Mouse (Mus musculus): Measurements from ENCODE around the gene Shkbp1. TPM values are rescaled to one million over a fixed set of nuclear protein-coding genes. Genes with fewer than 3 reads are reported as not detected.
A peak's percentile ranks its signal among the peaks of the same experiment; 100 is the strongest.

Shkbp1 gene
- polyA plus RNA-seq, 1 experiment from 2014 or later, result 39.8 TPM

GRCm38 (mm10) chr7:27307551-27307950 lies 48.3 kb downstream of the Shkbp1 start:
- Histone ChIP-seq H3K4me1 (replicated peaks; ENCODE audit: control insufficient read depth, insufficient read depth, low read length) (peaks cover 8% of the 10 kb centered on the region; the same call in 1 of the 2 replicates), H3K36me3 (ENCODE audit: control insufficient read depth, insufficient read depth, low read length) (peaks cover 31% of the 10 kb centered on the region), H3K27ac (ENCODE audit: low read depth) (no peak overlapping the region), H3K4me3 (ENCODE audit: low read depth, low read length) (no peak overlapping the region), H3K9me3 (ENCODE audit: control insufficient read depth, low read length) (no peaks in the 10 kb centered on the region), H3K9ac (ENCODE audit: low read length) (no peak overlapping the region), H3K4me2 (ENCODE audit: low read length) (no peak overlapping the region), H3K27me3 (replicated peaks; ENCODE audit: control insufficient read depth, insufficient read depth, low read length) (no peaks in the 10 kb centered on the region)
- DNase-seq (ENCODE audit: low spot score), result no peak
- 69% methylated on average over 9 of the region's 9 CpGs for WGBS
- ATAC-seq (replicated peaks; ENCODE audit: low FRiP score, low TSS enrichment, low read depth), result no peak

- no peak overlapping the region for H3K4me2 ChIP-seq (ENCODE audit: low read length)
- H3K36me3 ChIP-seq (ENCODE audit: control insufficient read depth, insufficient read depth, low read length), result peaks cover 28% of the 10 kb centered on the region
- H3K4me3 ChIP-seq (ENCODE audit: low read depth, low read length), result no peak overlapping the region
- H3K27me3 ChIP-seq (replicated peaks; ENCODE audit: control insufficient read depth, insufficient read depth, low read length), result no peaks in the 10 kb centered on the region
- no peak for DNase-seq (ENCODE audit: low spot score)
- H3K9me3 ChIP-seq (ENCODE audit: control insufficient read depth, low read length), result no peaks in the 10 kb centered on the region
- no peak overlapping the region for H3K9ac ChIP-seq (ENCODE audit: low read length)
- no peak for ATAC-seq (replicated peaks; ENCODE audit: low FRiP score, low TSS enrichment, low read depth)
- no peak overlapping the region for H3K27ac ChIP-seq (ENCODE audit: low read depth)
- 75% methylated on average over 24 of the region's 24 CpGs for WGBS
- H3K4me1 ChIP-seq (replicated peaks; ENCODE audit: control insufficient read depth, insufficient read depth, low read length), result peaks cover 8% of the 10 kb centered on the region; the same call in 1 of the 2 replicates
Observed at GRCm38 (mm10) chr7:27306161-27307160, 49.4 kb downstream of the Shkbp1 start.

GRCm38 (mm10) chr7:27305091-27305730 lies 50.6 kb downstream of the Shkbp1 start:
- WGBS, result 84% methylated on average over 17 of the region's 17 CpGs
- peaks cover 4% of the 10 kb centered on the region; the same call in 1 of the 2 replicates for H3K4me1 ChIP-seq (replicated peaks; ENCODE audit: control insufficient read depth, insufficient read depth, low read length)
- H3K27ac ChIP-seq (ENCODE audit: low read depth), result no peak overlapping the region
- no peak for DNase-seq (ENCODE audit: low spot score)
- no peak overlapping the region for H3K9ac ChIP-seq (ENCODE audit: low read length)
- no peaks in the 10 kb centered on the region for H3K27me3 ChIP-seq (replicated peaks; ENCODE audit: control insufficient read depth, insufficient read depth, low read length)
- H3K9me3 ChIP-seq (ENCODE audit: control insufficient read depth, low read length), result no peaks in the 10 kb centered on the region
- H3K4me2 ChIP-seq (ENCODE audit: low read length), result no peak overlapping the region
- H3K36me3 ChIP-seq (ENCODE audit: control insufficient read depth, insufficient read depth, low read length), result peaks cover 28% of the 10 kb centered on the region
- ATAC-seq (replicated peaks; ENCODE audit: low FRiP score, low TSS enrichment, low read depth), result no peak
- H3K4me3 ChIP-seq (ENCODE audit: low read depth, low read length), result no peak overlapping the region

GRCm38 (mm10) chr7:27302172-27302571 lies 53.6 kb downstream of the Shkbp1 start:
- Histone ChIP-seq H3K4me1 (replicated peaks; ENCODE audit: control insufficient read depth, insufficient read depth, low read length) (peaks cover 4% of the 10 kb centered on the region; the same call in 1 of the 2 replicates), H3K4me3 (ENCODE audit: low read depth, low read length) (no peak overlapping the region), H3K27ac (ENCODE audit: low read depth) (no peak overlapping the region), H3K4me2 (ENCODE audit: low read length) (no peak overlapping the region), H3K9me3 (ENCODE audit: control insufficient read depth, low read length) (no peaks in the 10 kb centered on the region), H3K9ac (ENCODE audit: low read length) (no peak overlapping the region), H3K27me3 (replicated peaks; ENCODE audit: control insufficient read depth, insufficient read depth, low read length) (no peaks in the 10 kb centered on the region), H3K36me3 (ENCODE audit: control insufficient read depth, insufficient read depth, low read length) (peaks cover 24% of the 10 kb centered on the region)
- WGBS, result 12% methylated on average over 11 of the region's 11 CpGs
- 0 out of 2 replicates have a peak, but pooled peaks have one; percentile 18 for ATAC-seq (replicated peaks; ENCODE audit: low FRiP score, low TSS enrichment, low read depth)
- peak; percentile 79 for DNase-seq (ENCODE audit: low spot score)

GRCm38 (mm10) chr7:27300801-27301200 lies 55.0 kb downstream of the Shkbp1 start:
- no peak for ATAC-seq (replicated peaks; ENCODE audit: low FRiP score, low TSS enrichment, low read depth)
- WGBS, result 54% methylated on average over 5 of the region's 5 CpGs
- Histone ChIP-seq H3K36me3 (ENCODE audit: control insufficient read depth, insufficient read depth, low read length) (peaks cover 13% of the 10 kb centered on the region), H3K27me3 (replicated peaks; ENCODE audit: control insufficient read depth, insufficient read depth, low read length) (no peaks in the 10 kb centered on the region), H3K27ac (ENCODE audit: low read depth) (no peak overlapping the region), H3K9ac (ENCODE audit: low read length) (no peak overlapping the region), H3K4me2 (ENCODE audit: low read length) (no peak overlapping the region), H3K4me3 (ENCODE audit: low read depth, low read length) (no peak overlapping the region), H3K4me1 (replicated peaks; ENCODE audit: control insufficient read depth, insufficient read depth, low read length) (peaks cover 4% of the 10 kb centered on the region; the same call in 1 of the 2 replicates), H3K9me3 (ENCODE audit: control insufficient read depth, low read length) (no peaks in the 10 kb centered on the region)
- no peak for DNase-seq (ENCODE audit: low spot score)

GRCm38 (mm10) chr7:27300351-27300750 lies 55.5 kb downstream of the Shkbp1 start:
- H3K4me2 ChIP-seq (ENCODE audit: low read length), result no peak overlapping the region
- H3K27me3 ChIP-seq (replicated peaks; ENCODE audit: control insufficient read depth, insufficient read depth, low read length), result no peaks in the 10 kb centered on the region
- no peak overlapping the region for H3K9ac ChIP-seq (ENCODE audit: low read length)
- no peaks in the 10 kb centered on the region for H3K9me3 ChIP-seq (ENCODE audit: control insufficient read depth, low read length)
- H3K27ac ChIP-seq (ENCODE audit: low read depth), result no peak overlapping the region
- ATAC-seq (replicated peaks; ENCODE audit: low FRiP score, low TSS enrichment, low read depth), result no peak
- DNase-seq (ENCODE audit: low spot score), result no peak
- 86% methylated on average over 4 of the region's 4 CpGs for WGBS
- peaks cover 4% of the 10 kb centered on the region; the same call in 1 of the 2 replicates for H3K4me1 ChIP-seq (replicated peaks; ENCODE audit: control insufficient read depth, insufficient read depth, low read length)
- H3K4me3 ChIP-seq (ENCODE audit: low read depth, low read length), result no peak overlapping the region
- H3K36me3 ChIP-seq (ENCODE audit: control insufficient read depth, insufficient read depth, low read length), result peaks cover 8% of the 10 kb centered on the region

GRCm38 (mm10) chr7:27298816-27299215 lies 57.0 kb downstream of the Shkbp1 start:
- no peak overlapping the region for H3K4me2 ChIP-seq (ENCODE audit: low read length)
- no peak overlapping the region for H3K9ac ChIP-seq (ENCODE audit: low read length)
- WGBS, result 86% methylated on average over 6 of the region's 6 CpGs
- H3K9me3 ChIP-seq (ENCODE audit: control insufficient read depth, low read length), result no peaks in the 10 kb centered on the region
- H3K36me3 ChIP-seq (ENCODE audit: control insufficient read depth, insufficient read depth, low read length), result no peaks in the 10 kb centered on the region
- DNase-seq (ENCODE audit: low spot score) (no peak), ATAC-seq (replicated peaks; ENCODE audit: low FRiP score, low TSS enrichment, low read depth) (no peak)
- peaks cover 4% of the 10 kb centered on the region; the same call in 1 of the 2 replicates for H3K4me1 ChIP-seq (replicated peaks; ENCODE audit: control insufficient read depth, insufficient read depth, low read length)
- H3K4me3 ChIP-seq (ENCODE audit: low read depth, low read length), result no peak overlapping the region
- no peaks in the 10 kb centered on the region for H3K27me3 ChIP-seq (replicated peaks; ENCODE audit: control insufficient read depth, insufficient read depth, low read length)
- H3K27ac ChIP-seq (ENCODE audit: low read depth), result 0 out of 2 replicates have a peak overlapping the region, but pooled peaks have one; percentile 6

GRCm38 (mm10) chr7:27298033-27298610 lies 57.7 kb downstream of the Shkbp1 start:
- Histone ChIP-seq H3K9ac (ENCODE audit: low read length) (no peak overlapping the region), H3K4me2 (ENCODE audit: low read length) (no peak overlapping the region), H3K4me1 (replicated peaks; ENCODE audit: control insufficient read depth, insufficient read depth, low read length) (peaks cover 4% of the 10 kb centered on the region; the same call in 1 of the 2 replicates), H3K27me3 (replicated peaks; ENCODE audit: control insufficient read depth, insufficient read depth, low read length) (no peaks in the 10 kb centered on the region), H3K36me3 (ENCODE audit: control insufficient read depth, insufficient read depth, low read length) (no peaks in the 10 kb centered on the region), H3K9me3 (ENCODE audit: control insufficient read depth, low read length) (no peaks in the 10 kb centered on the region), H3K4me3 (ENCODE audit: low read depth, low read length) (no peak overlapping the region), H3K27ac (ENCODE audit: low read depth) (0 out of 2 replicates have a peak overlapping the region, but pooled peaks have one; percentile 6)
- ATAC-seq (replicated peaks; ENCODE audit: low FRiP score, low TSS enrichment, low read depth) (no peak), DNase-seq (ENCODE audit: low spot score) (no peak)
- 70% methylated on average over 16 of the region's 16 CpGs for WGBS

All from intestine, embryonic 14.5 days (tissue).